Mouse (Mus musculus) liver, embryonic 12.5 days (tissue): ENCODE measurements around the gene Bckdha. TPM values are rescaled to one million over a fixed set of nuclear protein-coding genes. Genes with fewer than 3 reads are reported as not detected.
A peak's percentile ranks its signal among the peaks of the same experiment; 100 is the strongest.

Source experiments
- ATAC-seq: fragments of 200-750 bp; cut with Nextera tagmentation; 2 replicates; pipeline ENCODE4 v1.8.0; 2017; ENCODE audit warnings: moderate number of reproducible peaks, mild to moderate bottlenecking, moderate library complexity
- H3K27ac ChIP-seq: fragments of 300-500 bp; sonication (generic); 2 replicates; pipeline ENCODE4 v1.5.1; 2016; ENCODE audit warnings: mild to moderate bottlenecking
- H3K27me3 ChIP-seq: fragments of 300-500 bp; sonication (generic); replicated peaks from 2 replicates; pipeline ENCODE4 v1.6.1; 2016; ENCODE audit warnings: mild to moderate bottlenecking, moderate library complexity
- H3K36me3 ChIP-seq: fragments of 300-500 bp; sonication (generic); 2 replicates; pipeline ENCODE4 v1.6.1; 2016; ENCODE audit warnings: mild to moderate bottlenecking, moderate library complexity
- H3K4me1 ChIP-seq: fragments of 300-500 bp; sonication (generic); 2 replicates; pipeline ENCODE4 v1.6.1; 2016
- H3K4me2 ChIP-seq: fragments of 300-500 bp; sonication (generic); 2 replicates; pipeline ENCODE4 v1.6.1; 2016; ENCODE audit warnings: mild to moderate bottlenecking, moderate library complexity
- H3K4me3 ChIP-seq: fragments of 300-500 bp; sonication (generic); 2 replicates; pipeline ENCODE4 v1.5.1; 2016; ENCODE audit warnings: mild to moderate bottlenecking, moderate library complexity
- H3K9ac ChIP-seq: fragments of 300-500 bp; sonication (generic); 2 replicates; pipeline ENCODE4 v1.6.1; 2016; ENCODE audit warnings: mild to moderate bottlenecking, moderate library complexity
- H3K9me3 ChIP-seq: fragments of 300-500 bp; sonication (generic); replicated peaks from 2 replicates; pipeline ENCODE4 v1.6.1; 2016; ENCODE audit warnings: mild to moderate bottlenecking, moderate library complexity
- WGBS: fragments of 180-500 bp; shearing (Covaris S2); methylation state at CpG from one replicate; pipeline ENCODE4 v1.1.7; 2016; ENCODE audit not compliant: insufficient replicate concordance; 5-methylcytosine and 5-hydroxymethylcytosine counted together
- polyA plus RNA-seq: library from polyadenylated mRNA; unstranded; fragments of >200 nt; fragmentation: Nextera tagmentation; extraction: Ambion mirVana; gene quantifications from 2 replicates; pipeline ENCODE4 v1.2.1, GENCODE M21; 2016

Bckdha gene
- polyA plus RNA-seq, 1 experiment from 2014 or later: 21.7 TPM

- Histone ChIP-seq H3K4me3 (no peak overlapping the region), H3K9ac (no peak overlapping the region), H3K9me3 (0 out of 2 replicates have a peak, but pooled peaks cover 4% of the 10 kb centered on the region), H3K27ac (no peak overlapping the region), H3K27me3 (peaks cover 42% of the 10 kb centered on the region), H3K4me1 (peaks cover 49% of the 10 kb centered on the region), H3K36me3 (no peaks in the 10 kb centered on the region), H3K4me2 (no peak overlapping the region)
- ATAC-seq: no peak
- 87% methylated on average over 7 of the region's 7 CpGs for WGBS
Observed at GRCm38 (mm10) chr7:25677013-25677412, 18.2 kb upstream of the Bckdha start.

GRCm38 (mm10) chr7:25676085-25676781, 17.5 kb upstream of the Bckdha start:
- Histone ChIP-seq H3K4me2 (no peak overlapping the region), H3K4me1 (peaks cover 41% of the 10 kb centered on the region), H3K27me3 (peaks cover 42% of the 10 kb centered on the region), H3K4me3 (no peak overlapping the region), H3K36me3 (no peaks in the 10 kb centered on the region), H3K9ac (no peak overlapping the region), H3K27ac (no peak overlapping the region), H3K9me3 (0 out of 2 replicates have a peak, but pooled peaks cover 4% of the 10 kb centered on the region)
- 72% methylated on average over 15 of the region's 15 CpGs for WGBS
- ATAC-seq: no peak

GRCm38 (mm10) chr7:25675405-25675804, 16.6 kb upstream of the Bckdha start:
- H3K36me3 ChIP-seq: 0 out of 2 replicates have a peak, but pooled peaks cover 2% of the 10 kb centered on the region
- H3K27me3 ChIP-seq: peaks cover 42% of the 10 kb centered on the region
- no peak overlapping the region for H3K27ac ChIP-seq
- H3K9ac ChIP-seq: no peak overlapping the region
- H3K4me3 ChIP-seq: no peak overlapping the region; the same call in 1 of the 2 replicates
- H3K9me3 ChIP-seq: 0 out of 2 replicates have a peak, but pooled peaks cover 4% of the 10 kb centered on the region
- H3K4me1 ChIP-seq: peaks cover 37% of the 10 kb centered on the region
- no peak for ATAC-seq
- 58% methylated on average over 6 of the region's 6 CpGs for WGBS
- peak overlapping the region; percentile 71 for H3K4me2 ChIP-seq

- Histone ChIP-seq H3K9ac (peak within 1 kb of the TSS; percentile 8; the same call in 1 of the 2 replicates), H3K4me3 (peak within 1 kb of the TSS; percentile 47), H3K27ac (no peak within 1 kb of the TSS), H3K9me3 (0 out of 2 replicates have a peak, but pooled peaks cover 4% of the 10 kb centered on the region), H3K4me2 (peak within 1 kb of the TSS; percentile 71), H3K27me3 (peaks cover 42% of the 10 kb centered on the region), H3K36me3 (0 out of 2 replicates have a peak, but pooled peaks cover 4% of the 10 kb centered on the region), H3K4me1 (peaks cover 31% of the 10 kb centered on the region)
- no peak for ATAC-seq
- WGBS: 2% methylated on average over 29 of the region's 29 CpGs
Observed at GRCm38 (mm10) chr7:25674719-25675300, 16.0 kb upstream of the Bckdha start, which contains the start of gene Tmem91. Gene Tmem91, minus strand, starts transcription at chr7:25675166.

- Histone ChIP-seq H3K4me1 (peaks cover 26% of the 10 kb centered on the region), H3K36me3 (peaks cover 10% of the 10 kb centered on the region), H3K9ac (no peak overlapping the region), H3K4me3 (peak overlapping the region; percentile 47), H3K9me3 (0 out of 2 replicates have a peak, but pooled peaks cover 4% of the 10 kb centered on the region), H3K27me3 (peaks cover 42% of the 10 kb centered on the region), H3K27ac (no peak overlapping the region), H3K4me2 (peak overlapping the region; percentile 71)
- no peak for ATAC-seq
- 23% methylated on average over 9 of the region's 9 CpGs for WGBS
Observed at GRCm38 (mm10) chr7:25674297-25674696, 15.5 kb upstream of the Bckdha start.

GRCm38 (mm10) chr7:25672442-25672841, 13.7 kb upstream of the Bckdha start:
- Histone ChIP-seq H3K4me1 (peaks cover 15% of the 10 kb centered on the region), H3K4me2 (no peak overlapping the region), H3K36me3 (peaks cover 28% of the 10 kb centered on the region), H3K27ac (no peak overlapping the region), H3K27me3 (peaks cover 42% of the 10 kb centered on the region), H3K9me3 (0 out of 2 replicates have a peak, but pooled peaks cover 4% of the 10 kb centered on the region), H3K9ac (no peak overlapping the region), H3K4me3 (no peak overlapping the region)
- 37% methylated on average over 4 of the region's 4 CpGs for WGBS
- no peak for ATAC-seq

GRCm38 (mm10) chr7:25671686-25672085, 12.9 kb upstream of the Bckdha start:
- Histone ChIP-seq H3K9ac (no peak overlapping the region), H3K27ac (no peak overlapping the region), H3K36me3 (peaks cover 36% of the 10 kb centered on the region), H3K4me3 (no peak overlapping the region), H3K9me3 (0 out of 2 replicates have a peak, but pooled peaks cover 4% of the 10 kb centered on the region), H3K27me3 (peaks cover 38% of the 10 kb centered on the region), H3K4me1 (peaks cover 15% of the 10 kb centered on the region), H3K4me2 (no peak overlapping the region)
- ATAC-seq: no peak
- 64% methylated on average over 2 of the region's 2 CpGs for WGBS

- Histone ChIP-seq H3K9ac (no peak overlapping the region), H3K4me3 (no peak overlapping the region), H3K27ac (no peak overlapping the region), H3K27me3 (peaks cover 22% of the 10 kb centered on the region), H3K4me1 (peaks cover 11% of the 10 kb centered on the region), H3K4me2 (no peak overlapping the region), H3K9me3 (0 out of 2 replicates have a peak, but pooled peaks cover 4% of the 10 kb centered on the region), H3K36me3 (peaks cover 52% of the 10 kb centered on the region)
- WGBS: 72% methylated on average over 4 of the region's 4 CpGs
- no peak for ATAC-seq
Observed at GRCm38 (mm10) chr7:25670096-25670495, 11.3 kb upstream of the Bckdha start.

- no peak for ATAC-seq
- WGBS: 73% methylated on average over 9 of the region's 9 CpGs
- Histone ChIP-seq H3K27me3 (peaks cover 18% of the 10 kb centered on the region), H3K9me3 (0 out of 2 replicates have a peak, but pooled peaks cover 4% of the 10 kb centered on the region), H3K4me3 (no peak overlapping the region), H3K9ac (no peak overlapping the region), H3K4me1 (peaks cover 6% of the 10 kb centered on the region), H3K36me3 (peaks cover 56% of the 10 kb centered on the region), H3K27ac (no peak overlapping the region), H3K4me2 (no peak overlapping the region)
Observed at GRCm38 (mm10) chr7:25669631-25670030, 10.8 kb upstream of the Bckdha start.

GRCm38 (mm10) chr7:25669158-25669557, 10.4 kb upstream of the Bckdha start:
- no peak for ATAC-seq
- Histone ChIP-seq H3K27me3 (peaks cover 13% of the 10 kb centered on the region), H3K4me2 (no peak overlapping the region), H3K4me1 (peaks cover 1% of the 10 kb centered on the region; the same call in 1 of the 2 replicates), H3K4me3 (no peak overlapping the region), H3K36me3 (peaks cover 61% of the 10 kb centered on the region), H3K9me3 (0 out of 2 replicates have a peak, but pooled peaks cover 4% of the 10 kb centered on the region), H3K9ac (no peak overlapping the region), H3K27ac (no peak overlapping the region)
- WGBS: 71% methylated on average over 10 of the region's 10 CpGs

- Histone ChIP-seq H3K36me3 (peaks cover 89% of the 10 kb centered on the region), H3K4me2 (no peak overlapping the region), H3K4me3 (no peak overlapping the region), H3K27ac (no peak overlapping the region), H3K4me1 (peaks cover 4% of the 10 kb centered on the region), H3K27me3 (no peaks in the 10 kb centered on the region), H3K9me3 (no peaks in the 10 kb centered on the region), H3K9ac (no peak overlapping the region)
- no peak for ATAC-seq
- 85% methylated on average over 8 of the region's 8 CpGs for WGBS
Observed at GRCm38 (mm10) chr7:25666381-25666780, 7.6 kb upstream of the Bckdha start.

GRCm38 (mm10) chr7:25657785-25658184, 996 bp downstream of the Bckdha start:
- Histone ChIP-seq H3K27ac (no peak overlapping the region), H3K27me3 (no peaks in the 10 kb centered on the region)
- WGBS: 27% methylated on average over 10 of the region's 10 CpGs

More at GRCm38 (mm10) chr7:25657785-25658184, 996 bp downstream of the Bckdha start:
- peak overlapping the region; percentile 77 for H3K4me3 ChIP-seq
- no peaks in the 10 kb centered on the region for H3K9me3 ChIP-seq
- peaks cover 54% of the 10 kb centered on the region for H3K4me1 ChIP-seq
- ATAC-seq: no peak
- H3K36me3 ChIP-seq: peaks cover 20% of the 10 kb centered on the region
- H3K4me2 ChIP-seq: peak overlapping the region; percentile 83
- H3K9ac ChIP-seq: peak overlapping the region; percentile 66
